Mouse (Mus musculus) regulatory T cell (primary cell): ENCODE measurements around the gene Rbsn.

Source experiments
- in situ Hi-C: fragments of 300-600 bp; cut with MboI, MseI; formaldehyde crosslinking; loops from one replicate; pipeline ENCODE4 v1.15.1; 2025; ENCODE audit warnings: high pct_unique_total_duplicates

Rbsn gene

GRCm38 (mm10) chr6:92214773-92215449 lies at the start of gene Rbsn:
TSS of gene Rbsn (minus strand) at chr6:92214925.
- in situ Hi-C loops: no loop called here

DNA sequence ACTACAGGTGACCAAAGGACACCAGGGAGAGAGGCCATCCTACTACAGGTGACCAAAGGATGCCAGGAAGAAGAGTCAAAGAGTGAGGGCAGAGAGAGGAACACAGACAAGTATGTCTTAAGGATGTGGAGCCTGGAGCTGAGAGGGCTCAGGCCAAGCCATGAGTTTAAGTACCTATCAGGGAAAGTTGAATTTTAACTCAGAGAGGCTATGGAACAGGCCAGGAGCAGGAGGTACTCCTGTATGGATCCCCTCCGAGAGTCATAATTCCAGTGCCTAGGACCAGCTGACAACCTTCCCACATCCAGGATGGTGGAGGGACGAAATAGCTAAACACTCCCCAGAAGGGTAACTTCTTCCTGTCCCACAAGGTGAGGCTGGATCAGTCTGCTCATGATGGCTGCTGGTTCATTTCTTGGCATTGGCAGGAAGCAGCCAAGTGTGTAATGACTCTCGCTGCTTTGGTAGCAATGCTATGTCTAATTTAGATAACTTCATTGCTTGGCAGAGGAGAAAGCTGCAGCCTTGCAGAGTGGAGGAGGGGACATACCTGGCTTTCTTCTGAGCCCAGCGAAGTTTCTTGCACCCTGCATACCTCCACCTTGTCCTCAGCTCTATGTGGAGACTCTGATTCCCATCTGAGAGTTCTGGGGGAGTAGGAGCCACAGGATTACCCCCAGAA lies 46.6 kb upstream of the Rbsn start:
- in situ Hi-C loops: loop anchor here (25.0 kb wide), 1 partner anchor 349 kb away; the partner anchor contains the start of gene 4930590J08Rik

GRCm38 (mm10) chr6:92255346-92255745 lies 40.6 kb upstream of the Rbsn start:
- in situ Hi-C loops: loop anchor here (25.0 kb wide), 1 partner anchor 343 kb away; the partner anchor contains the start of gene 4930590J08Rik

DNA sequence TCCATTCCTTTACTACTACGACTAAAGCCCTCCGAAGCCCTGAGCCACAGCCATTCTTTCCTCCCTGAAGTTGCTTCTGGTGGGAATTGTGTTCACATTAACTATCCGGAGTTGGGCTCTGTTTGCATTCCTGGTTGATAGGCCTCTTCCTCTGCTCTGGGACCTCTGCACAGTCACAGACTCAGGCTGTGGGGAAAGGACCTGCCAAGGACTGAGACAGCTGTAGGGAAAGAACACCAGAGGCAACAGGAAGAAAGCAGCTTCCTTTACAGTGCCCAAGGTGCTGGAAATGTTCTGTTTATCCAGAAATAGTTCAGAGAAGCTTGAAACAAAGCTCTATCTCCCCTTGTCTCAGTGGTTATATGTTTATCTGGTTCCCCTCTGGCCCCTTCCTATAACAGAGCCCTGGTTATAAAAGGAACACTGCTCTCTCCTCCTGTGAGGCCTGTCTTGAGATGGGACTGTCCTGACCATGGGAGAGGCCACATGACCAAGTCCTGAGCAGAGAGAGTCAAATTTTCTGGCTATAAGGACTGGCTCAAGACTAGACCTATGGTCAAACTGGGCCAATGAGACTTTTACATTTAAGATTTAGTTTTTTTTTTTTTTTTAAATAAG lies 38.6 kb upstream of the Rbsn start:
- in situ Hi-C loops: loop anchor here (25.0 kb wide), 1 partner anchor 341 kb away; the partner anchor contains the start of gene 4930590J08Rik

GRCm38 (mm10) chr6:92247215-92247919 lies 32.6 kb upstream of the Rbsn start:
- in situ Hi-C loops: no loop called here

DNA sequence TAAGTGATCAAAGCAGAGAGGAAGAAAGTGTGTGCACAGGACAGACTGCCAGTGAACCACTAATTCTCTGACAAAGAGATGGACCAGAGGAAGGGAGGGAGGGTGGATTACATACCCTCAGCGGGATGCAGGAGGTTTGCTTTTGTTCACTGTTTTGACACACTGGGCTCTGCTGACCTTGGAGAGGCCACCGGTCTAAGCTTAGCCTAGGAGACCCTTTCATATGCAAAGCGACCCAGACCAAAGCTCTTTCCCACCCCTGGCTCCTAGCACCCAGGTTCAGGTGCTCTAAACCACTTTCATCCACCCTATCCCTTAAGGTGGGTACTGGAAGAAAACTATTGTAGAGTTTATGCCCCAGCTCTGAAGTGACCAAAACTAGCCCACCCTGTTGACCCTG lies 31.6 kb upstream of the Rbsn start:
- in situ Hi-C loops: no loop called here

DNA sequence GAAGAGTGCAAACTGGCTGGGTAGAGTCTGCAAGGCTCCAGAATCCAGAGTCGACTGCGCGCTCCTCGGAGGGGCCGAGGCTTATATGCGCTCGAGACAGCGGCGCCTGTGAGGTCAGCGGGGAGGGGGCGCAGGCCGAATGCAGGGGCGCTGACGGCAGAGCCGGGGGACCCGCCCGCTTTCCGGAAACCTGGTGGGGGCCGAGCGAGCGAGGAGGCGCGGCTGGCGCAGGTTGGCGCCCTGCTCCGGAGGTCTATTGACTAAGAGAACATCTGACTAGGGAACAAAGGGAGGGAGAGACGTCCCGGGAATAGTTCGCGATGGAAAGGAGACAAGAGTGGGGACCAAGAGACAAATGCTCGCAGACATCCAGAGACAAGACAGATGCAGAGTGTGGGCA lies 29.9 kb upstream of the Rbsn start, which contains the start of gene Trh:
Gene Trh, minus strand, starts transcription at position 60 of the 400 bp plus-strand sequence.
- in situ Hi-C loops: no loop called here

GRCm38 (mm10) chr6:92241178-92241906 lies 26.6 kb upstream of the Rbsn start:
- in situ Hi-C loops: no loop called here

- in situ Hi-C loops: no loop called here
Measured at GRCm38 (mm10) chr6:92235036-92235435, 20.3 kb upstream of the Rbsn start.

GRCm38 (mm10) chr6:92231762-92232161 lies 17.0 kb upstream of the Rbsn start:
- in situ Hi-C loops: no loop called here

DNA sequence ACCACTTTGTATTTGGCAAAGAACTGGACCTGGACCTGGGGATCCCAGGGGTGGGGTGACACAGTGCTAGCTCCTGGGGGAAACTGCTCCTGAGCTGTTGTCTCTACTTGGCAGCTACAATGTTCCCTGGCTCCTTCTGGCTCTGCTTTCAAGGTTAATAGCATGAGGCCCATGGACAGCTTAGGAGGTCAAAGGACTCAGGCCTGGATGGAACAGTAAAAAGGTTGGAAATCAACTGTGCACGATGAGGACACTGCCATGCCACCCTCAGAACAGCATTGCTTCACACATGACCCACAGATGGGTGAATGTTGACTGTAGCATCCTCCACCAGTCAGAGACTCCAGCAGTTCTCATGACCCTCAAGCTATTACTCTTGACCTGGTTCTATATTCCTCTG lies 16.6 kb upstream of the Rbsn start:
- in situ Hi-C loops: no loop called here

- in situ Hi-C loops: no loop called here
Measured at GRCm38 (mm10) chr6:92229586-92229985, 14.9 kb upstream of the Rbsn start.

GRCm38 (mm10) chr6:92229103-92229502 lies 14.4 kb upstream of the Rbsn start:
- in situ Hi-C loops: no loop called here

- in situ Hi-C loops: no loop called here
Measured at GRCm38 (mm10) chr6:92224981-92225380, 10.3 kb upstream of the Rbsn start.

DNA sequence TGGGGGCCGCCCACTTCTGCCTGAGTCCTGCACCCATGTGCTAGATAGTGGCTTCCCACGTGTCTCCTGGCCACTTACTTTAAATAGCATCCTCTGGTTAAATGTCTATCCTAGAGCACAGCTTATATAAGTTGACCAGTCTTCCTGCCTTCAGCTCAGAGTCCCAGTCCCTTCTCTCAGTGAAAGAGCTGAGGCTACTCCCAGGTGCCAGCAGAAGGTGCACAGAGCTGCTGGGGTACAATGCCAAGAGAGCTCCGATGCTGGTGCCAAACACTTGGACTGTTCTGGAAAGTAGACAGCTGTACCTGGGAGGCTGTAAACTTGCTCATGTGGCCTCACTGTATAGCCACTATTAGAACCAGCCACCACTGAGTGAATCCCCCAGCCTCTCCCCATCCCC lies 7.3 kb upstream of the Rbsn start:
- in situ Hi-C loops: no loop called here

GRCm38 (mm10) chr6:92221604-92222003 lies 6.9 kb upstream of the Rbsn start:
- in situ Hi-C loops: no loop called here

DNA sequence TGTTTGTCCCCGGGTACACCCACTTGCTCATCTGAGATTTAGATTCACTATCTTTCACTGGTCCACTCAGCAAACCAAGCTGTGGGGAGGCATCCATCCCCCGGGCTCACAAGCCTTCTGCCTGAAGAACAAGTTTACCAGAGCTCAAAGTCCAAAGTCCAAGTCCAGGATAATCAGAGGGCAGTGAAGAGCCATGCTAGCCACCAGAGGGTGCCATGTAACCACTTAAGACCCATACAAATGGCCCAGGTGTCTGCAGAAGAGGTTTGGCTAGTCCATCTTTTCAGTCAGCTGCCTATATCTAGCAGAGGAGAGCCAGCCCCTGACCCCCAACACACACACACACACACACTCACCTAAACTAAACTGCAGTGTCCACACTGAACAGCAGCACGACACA lies 4.7 kb upstream of the Rbsn start:
- in situ Hi-C loops: no loop called here

DNA sequence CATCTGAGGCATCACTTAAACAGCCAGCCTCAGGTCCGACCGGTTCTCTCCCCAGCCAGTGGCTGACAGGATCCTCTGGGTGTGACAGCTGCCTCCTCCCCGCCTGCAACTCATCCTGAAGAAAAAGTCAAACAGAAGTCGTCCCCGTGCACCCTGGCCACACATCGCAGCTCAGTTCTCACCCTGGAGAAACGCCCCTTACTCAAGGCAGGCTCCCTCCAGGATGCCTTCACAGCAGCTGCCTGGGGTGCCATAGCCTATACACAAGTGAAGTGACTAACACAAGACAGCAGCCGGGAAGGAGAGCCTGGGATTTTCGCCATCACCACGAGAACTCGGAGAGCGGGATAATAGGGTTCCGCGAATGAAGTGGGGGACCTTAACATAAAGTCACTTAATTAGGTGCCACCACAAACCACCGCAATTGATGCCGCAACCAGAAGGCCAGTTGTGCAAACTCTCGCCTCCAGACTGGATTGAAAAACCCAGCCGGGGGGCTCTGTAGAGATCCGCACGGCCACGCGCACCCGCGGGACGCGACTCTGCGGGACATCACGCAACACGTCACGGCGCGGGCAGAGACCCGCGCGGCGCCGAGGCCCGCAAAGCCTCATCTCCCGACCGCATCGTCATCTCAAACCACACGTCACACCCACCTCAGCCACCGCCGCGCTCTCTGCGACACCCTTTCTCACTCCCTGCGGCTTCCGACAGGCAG lies 511 bp downstream of the Rbsn start:
- in situ Hi-C loops: no loop called here

GRCm38 (mm10) chr6:92199414-92199813 lies 15.3 kb downstream of the Rbsn start:
- in situ Hi-C loops: no loop called here

- in situ Hi-C loops: no loop called here
Measured at GRCm38 (mm10) chr6:92184178-92184577, 30.5 kb downstream of the Rbsn start.
